Mouse (Mus musculus) spleen, adult 12 weeks (tissue): ENCODE measurements around the gene Ccdc141.
"Not testable (repeated sequence)": the region's sequence is repeated elsewhere in the genome, so short reads cannot be mapped to it uniquely, and the experiment has no call there.

Source experiments
- DNase-seq: peaks from one replicate; pipeline ENCODE4 v3.0.0; 2022; ENCODE audit warnings: low spot score

Ccdc141 gene

DNA sequence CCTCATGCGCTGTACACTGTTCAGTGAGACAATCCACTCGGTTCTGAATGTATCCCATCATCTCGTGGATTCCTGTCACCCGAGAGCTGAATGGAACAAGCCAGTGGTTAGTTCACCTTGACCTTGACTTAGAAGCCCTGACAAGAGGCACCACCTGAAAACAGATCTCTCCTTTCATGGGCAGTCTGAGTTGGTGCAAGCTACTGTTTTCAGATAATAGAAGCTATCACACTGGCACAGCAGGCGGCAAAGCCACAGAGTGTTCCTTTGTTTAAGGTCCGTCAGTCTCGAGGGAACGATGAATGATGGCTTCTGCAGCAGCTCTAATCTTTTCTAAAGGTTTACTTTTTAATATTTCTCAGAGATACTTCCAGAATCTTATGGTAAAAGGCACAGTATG, 110.8 kb downstream of the Ccdc141 start:
- DNase-seq: no peak

- no peak for DNase-seq
These were observed 114.1 kb downstream of the Ccdc141 start for GRCm38 (mm10) chr2:77056367-77056766.

DNA sequence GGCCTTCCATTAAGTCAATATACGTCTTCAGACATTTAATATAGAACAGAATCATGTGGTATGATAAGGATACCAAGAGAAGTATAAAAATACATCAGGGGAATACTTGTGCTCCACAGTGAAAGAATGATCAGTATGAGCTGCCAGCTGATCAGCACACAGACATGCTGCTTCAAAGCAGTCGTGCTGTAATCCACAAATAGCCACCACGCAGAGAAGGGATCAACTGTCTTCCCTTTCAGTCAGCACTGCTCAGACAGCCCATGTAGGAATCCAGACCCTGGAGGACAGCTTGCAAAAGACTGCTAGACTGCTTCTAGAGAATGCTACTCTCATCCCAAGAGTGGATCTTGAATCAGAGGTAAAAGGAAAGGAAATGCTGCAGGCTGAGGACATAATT, 127.5 kb downstream of the Ccdc141 start:
- no peak for DNase-seq

DNA sequence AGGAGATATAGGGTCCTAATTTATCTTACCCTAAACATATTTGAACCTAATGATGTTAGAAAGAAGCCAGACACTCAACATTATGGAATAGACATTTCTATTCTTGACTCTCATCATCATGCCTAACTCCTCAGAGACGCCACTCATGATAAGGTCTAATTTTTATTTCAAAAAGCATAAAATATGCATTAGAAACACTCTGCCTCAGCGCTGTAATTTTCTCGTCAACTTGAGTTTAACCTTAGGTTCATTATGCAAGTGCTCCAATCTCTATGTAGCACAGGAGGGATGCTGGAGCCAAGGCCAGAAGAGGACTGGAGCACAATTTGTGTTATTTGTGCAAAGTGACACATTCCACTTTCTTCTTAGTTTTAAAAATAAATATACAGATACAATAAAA, 130.8 kb downstream of the Ccdc141 start:
- no peak for DNase-seq

DNA sequence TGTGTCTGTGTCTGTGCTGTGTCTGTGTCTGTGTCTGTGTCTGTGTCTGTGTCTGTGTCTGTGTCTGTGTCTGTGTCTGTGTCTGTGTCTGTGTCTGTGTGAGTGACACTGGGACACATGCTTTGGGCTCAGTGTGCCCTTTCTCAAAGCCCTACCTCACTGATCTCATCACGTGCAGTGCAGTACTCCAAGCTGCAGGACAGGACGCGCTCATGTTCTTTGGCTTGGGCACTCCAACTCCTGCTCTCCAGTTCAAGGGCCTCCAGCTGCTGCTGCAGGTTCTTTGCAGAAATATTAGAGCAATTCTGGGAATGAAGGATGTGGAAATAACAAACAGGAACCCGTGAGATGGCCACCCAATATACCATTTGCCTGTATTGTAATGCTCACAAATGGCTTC, 131.2 kb downstream of the Ccdc141 start:
- no peak for DNase-seq

DNA sequence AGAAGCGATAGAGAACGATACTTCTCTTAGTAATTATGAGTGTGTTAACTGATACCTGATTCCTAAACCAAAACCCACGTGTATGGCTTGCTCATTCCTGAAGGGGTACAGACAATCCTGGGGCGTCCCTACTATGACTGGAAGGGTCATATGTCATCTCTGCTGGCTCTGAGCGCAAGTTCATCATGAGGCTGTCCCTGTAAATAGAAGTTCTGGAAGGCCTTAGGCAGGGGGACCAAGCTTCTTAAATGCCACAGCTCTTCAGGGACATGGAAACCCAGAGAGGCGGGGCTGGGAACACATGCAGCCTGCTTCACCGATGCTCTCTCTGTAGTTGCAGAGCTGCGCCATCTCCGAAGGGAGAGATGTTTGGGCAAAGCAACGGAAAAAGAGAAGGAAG, 133.2 kb downstream of the Ccdc141 start:
- DNase-seq: no peak

GRCm38 (mm10) chr2:77034112-77034511, 136.3 kb downstream of the Ccdc141 start:
- no peak for DNase-seq

GRCm38 (mm10) chr2:77033322-77034060, 136.9 kb downstream of the Ccdc141 start:
- DNase-seq: no peak

- DNase-seq: no peak
These were observed 149.8 kb downstream of the Ccdc141 start for GRCm38 (mm10) chr2:77020649-77021048.

DNA sequence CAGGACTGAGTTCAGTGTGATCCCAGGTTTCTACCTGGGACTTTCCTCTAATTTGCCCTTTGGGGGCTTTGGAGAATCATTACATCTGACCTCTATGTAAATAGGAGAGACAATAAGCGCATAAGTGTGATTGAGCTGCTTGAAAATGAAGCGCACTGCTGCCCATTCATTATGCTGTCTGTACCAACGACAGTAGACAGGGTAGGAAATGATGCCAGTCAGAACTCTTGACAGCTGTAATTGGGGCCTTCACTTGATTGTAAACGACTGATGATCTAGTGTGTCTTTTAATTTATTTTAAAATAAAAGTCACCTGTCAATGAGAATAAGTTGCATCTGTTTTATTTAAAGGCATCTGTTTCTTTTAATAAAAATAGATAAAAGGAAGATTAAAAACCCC, 152.7 kb downstream of the Ccdc141 start:
- no peak for DNase-seq

GRCm38 (mm10) chr2:77013449-77013848, 157.0 kb downstream of the Ccdc141 start:
- not testable (repeated sequence) for DNase-seq

GRCm38 (mm10) chr2:77011981-77012380, 158.5 kb downstream of the Ccdc141 start:
- DNase-seq: no peak

- DNase-seq: no peak
These were observed 163.4 kb downstream of the Ccdc141 start for GRCm38 (mm10) chr2:77007015-77007414.

DNA sequence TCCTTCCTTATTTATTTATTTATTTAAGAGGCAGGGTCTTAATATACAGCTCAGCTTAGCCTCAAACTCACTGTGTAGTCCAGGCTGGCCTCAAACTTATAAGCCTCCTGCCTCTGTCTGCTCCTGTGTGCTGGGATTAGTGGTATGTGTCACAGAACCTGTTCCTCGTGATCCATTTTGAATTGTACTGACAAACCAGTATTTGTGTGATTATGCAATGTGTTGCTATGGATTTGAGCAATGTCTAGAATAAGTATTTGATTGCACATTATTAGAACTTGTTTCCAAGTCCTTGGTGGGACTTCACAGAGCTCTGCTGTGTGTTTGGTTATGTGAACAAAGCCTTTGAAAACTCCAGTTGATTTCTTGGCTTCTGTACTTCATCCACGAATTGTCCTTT, 167.3 kb downstream of the Ccdc141 start:
- no peak for DNase-seq

- DNase-seq: no peak
These were observed 172.1 kb downstream of the Ccdc141 start for GRCm38 (mm10) chr2:76998351-76998750.

DNA sequence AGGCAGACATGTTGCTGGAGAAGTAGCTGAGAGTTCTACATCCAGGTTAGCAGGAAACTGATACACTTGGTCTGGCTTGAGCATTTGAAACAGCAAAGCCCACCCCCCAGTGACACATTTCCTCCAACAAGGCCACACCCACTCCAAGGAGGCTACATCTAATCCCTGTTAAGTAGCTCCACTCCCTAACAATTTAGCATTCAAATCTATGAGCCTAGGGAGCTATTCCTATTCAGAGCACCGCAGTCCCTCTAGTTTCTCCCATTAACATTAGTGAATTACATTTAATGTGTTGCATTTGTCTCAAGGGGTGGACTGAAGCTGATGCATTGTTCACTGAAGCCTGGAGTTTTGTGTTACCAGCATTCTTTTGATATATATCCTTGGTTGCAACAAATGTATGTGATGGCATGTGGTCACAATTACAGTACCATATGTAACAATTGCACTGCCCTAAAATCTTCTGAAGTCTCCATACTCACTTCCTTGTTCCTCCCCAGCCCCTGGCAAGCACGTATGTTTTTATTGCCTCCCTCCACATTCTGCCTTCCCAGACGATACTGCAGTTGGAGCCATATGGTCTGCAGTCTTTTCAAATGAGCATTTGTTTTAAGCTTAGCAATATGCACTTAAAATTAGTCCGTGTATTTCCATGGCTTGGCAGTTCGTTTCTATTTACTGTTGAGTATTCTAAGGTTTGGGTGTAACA, 177.8 kb downstream of the Ccdc141 start:
- DNase-seq: no peak

GRCm38 (mm10) chr2:76987317-76987716, 183.1 kb downstream of the Ccdc141 start:
- DNase-seq: no peak

DNA sequence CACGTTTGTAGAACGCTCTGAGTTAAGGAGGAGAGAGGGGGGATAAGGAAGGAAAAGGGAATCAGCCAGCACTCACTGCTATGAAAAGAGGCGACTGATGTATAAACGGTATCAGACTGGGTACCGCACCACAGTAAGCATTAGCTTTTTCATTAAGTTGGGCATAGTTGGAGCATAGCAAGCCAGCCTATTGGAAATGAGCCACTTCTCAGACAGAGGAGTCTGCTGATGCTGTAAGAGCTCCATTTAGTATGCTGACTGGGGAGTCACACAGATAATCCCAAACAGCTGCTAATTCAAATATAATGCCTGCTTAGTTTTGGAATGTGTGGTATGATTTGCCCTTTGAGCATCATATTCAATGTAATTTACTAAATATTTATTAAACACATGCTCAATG, 186.1 kb downstream of the Ccdc141 start:
- DNase-seq: no peak

- DNase-seq: no peak
These were observed 186.8 kb downstream of the Ccdc141 start for GRCm38 (mm10) chr2:76983601-76984000.

DNA sequence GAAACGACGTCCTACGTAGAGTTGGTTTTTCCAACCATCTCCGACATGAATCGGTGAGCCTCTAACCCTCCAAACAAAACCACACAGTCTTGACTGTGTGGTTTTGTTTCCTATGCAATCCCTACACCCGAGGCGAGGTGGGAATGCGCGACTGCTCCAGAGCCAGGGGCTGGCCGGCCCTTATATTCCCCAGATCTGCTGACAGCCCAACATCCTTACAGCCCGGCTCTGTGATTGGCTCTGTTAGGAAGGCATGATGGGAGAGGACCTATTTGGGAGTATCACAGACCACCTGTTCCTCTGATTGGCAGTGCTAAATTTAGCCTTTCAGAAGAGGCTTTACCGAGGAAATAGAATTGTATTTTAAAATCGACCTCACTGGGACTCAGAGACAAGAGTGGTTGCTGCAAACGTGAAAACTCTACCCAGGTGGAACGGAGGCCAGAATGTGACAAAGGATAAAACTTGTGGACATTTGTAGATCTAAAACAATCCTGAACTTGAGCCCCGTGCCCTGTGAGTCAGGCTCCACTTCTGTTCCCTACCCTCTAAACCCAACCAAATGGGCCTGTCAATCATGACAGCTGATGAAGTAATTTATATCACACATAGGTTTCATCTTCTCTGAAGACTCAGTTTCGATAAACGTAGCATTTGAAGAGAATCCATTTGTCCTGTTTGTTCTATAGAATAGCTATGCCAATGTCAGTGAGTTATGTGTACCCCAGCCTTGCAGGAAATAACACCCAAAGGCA, 187.9 kb downstream of the Ccdc141 start, which contains the start of gene Ttn:
Gene Ttn (minus strand): TSS at position 157 of the 755 bp plus-strand sequence.
- no peak for DNase-seq

- no peak for DNase-seq
These were observed 188.7 kb downstream of the Ccdc141 start for GRCm38 (mm10) chr2:76981717-76982116.

- DNase-seq: no peak
These were observed 190.3 kb downstream of the Ccdc141 start for GRCm38 (mm10) chr2:76980146-76980545.

- no peak for DNase-seq
These were observed 192.8 kb downstream of the Ccdc141 start for GRCm38 (mm10) chr2:76977650-76978049.
